Mouse (Mus musculus): ENCODE results near the gene Gm20852. TPM values are rescaled to one million over a fixed set of nuclear protein-coding genes. Genes with fewer than 3 reads are reported as not detected.
"Not testable (repeated sequence)": the region's sequence is repeated elsewhere in the genome, so short reads cannot be mapped to it uniquely, and the experiment has no call there.

Gm20852 gene
- not detected in 2 replicates for total RNA-seq (2017)

- ATAC-seq (replicated peaks in 1 of 2; ENCODE audit: insufficient read depth in 1 of 2, low FRiP score in 2 of 2, low TSS enrichment in 1 of 2, low read depth in 1 of 2, poor library complexity in 2 of 2, severe bottlenecking in 2 of 2): not testable (repeated sequence)
Observed at GRCm38 (mm10) chrY:66742023-66742422, at the start of gene Gm20852. TSS of gene Gm20852 (minus strand) at chrY:66742123.

Data from hematopoietic stem cell, adult 5-6 weeks (primary cell).